In genomic region chr6:83352666-83353410, GRCm38 (mm10) we compare ENCODE assay signal across 16 mouse cellular contexts. TPM values are rescaled to one million over a fixed set of nuclear protein-coding genes. Genes with fewer than 3 reads are reported as not detected.
DNase-seq lines count a peak whose midpoint lies in the region; ATAC-seq lines count a peak whose summit lies in the region.
"Had no signal": no experiment of that assay in that cellular context is flagged by ENCODE, and none has a peak within 500 bp of the region (broad histone marks: within the 10 kb centered on the region; RNA-seq: fewer than 3 reads in every experiment).

No protein-coding gene starts in this region.

- H3K4me3 ChIP-seq in megakaryocyte, embryonic 14.5 days (replicated peaks) = peak overlapping the region; percentile 50
- peak overlapping the region; percentile 87 for H3K4me3 ChIP-seq in liver, embryonic 15.5 days (replicated peaks)
- H3K4me3 ChIP-seq: forebrain, embryonic 13.5 days had no signal

- no peaks in the 10 kb centered on the region for H3K9me3 ChIP-seq in megakaryocyte, embryonic 14.5 days
- no peaks in the 10 kb centered on the region for H3K9me3 ChIP-seq in liver, embryonic 15.5 days (replicated peaks)
- H3K9me3 ChIP-seq: forebrain, embryonic 13.5 days had no signal

- DNase-seq in frontal cortex, postnatal 25 days (ENCODE audit: low spot score in 2 of 2) = no peak
- DNase-seq in cerebellum, adult 8-10 months = peak; percentile 82
- DNase-seq in adrenal gland, postnatal 14 days = no peak
- DNase-seq in urinary bladder, postnatal 36 days (ENCODE audit: low spot score in 2 of 2) = no peak
- DNase-seq: heart, postnatal 10 days; kidney, postnatal 10 days; right cerebral cortex, postnatal 14 days; thymus, postnatal 14 days had no signal

- peak overlapping the region; percentile 98 for H3K27ac ChIP-seq in liver, embryonic 15.5 days (replicated peaks)
- H3K27ac ChIP-seq: forebrain, embryonic 13.5 days; macrophage had no signal

- H3K27me3 ChIP-seq in megakaryocyte, embryonic 14.5 days (replicated peaks) = no peaks in the 10 kb centered on the region
- H3K27me3 ChIP-seq in liver, embryonic 15.5 days = no peaks in the 10 kb centered on the region
- H3K27me3 ChIP-seq: forebrain, embryonic 13.5 days had no signal

- peak overlapping the region; percentile 77 for H3K4me2 ChIP-seq in liver, embryonic 15.5 days
- H3K4me2 ChIP-seq: forebrain, embryonic 13.5 days had no signal

- peaks cover 77% of the 10 kb centered on the region for H3K36me3 ChIP-seq in megakaryocyte, embryonic 14.5 days (replicated peaks; ENCODE audit: low read length)
- peaks cover 54% of the 10 kb centered on the region for H3K36me3 ChIP-seq in liver, embryonic 15.5 days (replicated peaks)

- ATAC-seq in frontal cortex, adult (ENCODE audit: low TSS enrichment) = peak; percentile 39; the same call in 1 of the 2 replicates
- no peak for ATAC-seq in megakaryocyte, adult 5-6 weeks (ENCODE audit: poor library complexity, severe bottlenecking)
- no peak for ATAC-seq in liver, embryonic 15.5 days (ENCODE audit: insufficient read depth)
- ATAC-seq: forebrain, embryonic 13.5 days; inflammation-experienced regulatory T-cells, adult 6 months; midbrain, embryonic 16.5 days had no signal

- H3K9ac ChIP-seq in liver, embryonic 15.5 days = peak overlapping the region; percentile 96
- H3K9ac ChIP-seq: forebrain, embryonic 13.5 days had no signal

- H3K4me1 ChIP-seq in megakaryocyte, embryonic 14.5 days = peaks cover 64% of the 10 kb centered on the region
- H3K4me1 ChIP-seq in liver, embryonic 15.5 days (replicated peaks) = peaks cover 83% of the 10 kb centered on the region

- WGBS in liver, embryonic 15.5 days (ENCODE audit: insufficient replicate concordance) = 88% methylated on average over 24 of the region's 24 CpGs

RNA-seq across cellular contexts. Expression of gene Bola3, which starts 3.9 kb away (rescaled TPM):
- polyA plus RNA-seq in megakaryocyte, embryonic 14.5 days (2012; ENCODE audit: insufficient read depth, low replicate concordance) = 46.0 and 113 TPM in 2 replicates
- total RNA-seq in megakaryocyte, adult 5-6 weeks (2015) = 33.8 and 35.8 TPM in 2 replicates
- 22.6 and 23.5 TPM in 2 replicates for total RNA-seq in megakaryocyte, adult 5-6 weeks (2017)
- polyA plus RNA-seq in liver, embryonic 15.5 days (2015; fragmentation: Nextera tagmentation; extraction: Ambion mirVana) = 204 and 248 TPM in 2 replicates
- 261 TPM in 2 replicates for total RNA-seq in adrenal gland, postnatal 14 days (2021)

RNA-seq across cellular contexts. Expression of gene Mob1a, which starts 27.0 kb away (rescaled TPM):
- 20.8 and 26.9 TPM in 2 replicates for polyA plus RNA-seq in megakaryocyte, embryonic 14.5 days (2012; ENCODE audit: insufficient read depth, low replicate concordance)
- 163 and 172 TPM in 2 replicates for total RNA-seq in megakaryocyte, adult 5-6 weeks (2015)
- 250 and 263 TPM in 2 replicates for total RNA-seq in megakaryocyte, adult 5-6 weeks (2017)
- 34.9 and 35.9 TPM in 2 replicates for polyA plus RNA-seq in liver, embryonic 15.5 days (2015; fragmentation: Nextera tagmentation; extraction: Ambion mirVana)
- total RNA-seq in adrenal gland, postnatal 14 days (2021) = 75.9 and 79.9 TPM in 2 replicates

RNA-seq across cellular contexts. Expression of gene Mthfd2, which starts 27.1 kb away (rescaled TPM):
- polyA plus RNA-seq in megakaryocyte, embryonic 14.5 days (2012; ENCODE audit: insufficient read depth, low replicate concordance) = 17.8 and 30.5 TPM in 2 replicates
- 33.8 and 35.7 TPM in 2 replicates for total RNA-seq in megakaryocyte, adult 5-6 weeks (2015)
- total RNA-seq in megakaryocyte, adult 5-6 weeks (2017) = 37.8 and 39.7 TPM in 2 replicates
- 61.6 and 67.8 TPM in 2 replicates for polyA plus RNA-seq in liver, embryonic 15.5 days (2015; fragmentation: Nextera tagmentation; extraction: Ambion mirVana)
- total RNA-seq in adrenal gland, postnatal 14 days (2021) = 21.1 and 24.1 TPM in 2 replicates
